11 mouse cellular contexts compared by ENCODE assay signal in the genomic region with DNA sequence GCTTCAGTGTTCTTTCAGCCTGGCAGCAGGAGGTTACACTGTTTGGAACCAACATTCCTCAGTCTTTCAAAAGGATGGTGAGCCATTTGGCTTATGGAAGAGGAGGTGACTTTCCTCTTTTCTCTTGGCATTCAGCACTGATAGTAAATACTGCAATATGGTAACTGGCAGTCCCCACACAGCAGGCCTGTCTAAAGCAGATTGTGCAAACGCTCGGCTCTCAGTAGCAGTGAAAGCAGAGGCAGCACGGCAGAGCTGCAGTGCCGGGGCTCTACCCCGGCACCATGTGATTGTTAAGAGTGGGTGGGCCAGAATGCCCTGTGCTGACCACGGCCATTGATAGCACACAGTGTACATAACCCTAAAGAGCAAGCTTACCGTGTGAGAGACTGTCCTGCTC. TPM values are rescaled to one million over a fixed set of nuclear protein-coding genes. Genes with fewer than 3 reads are reported as not detected.
DNase-seq lines count a peak whose midpoint lies in the region.
"Had no signal": no experiment of that assay in that cellular context is flagged by ENCODE, and none has a peak within 500 bp of the region (broad histone marks: within the 10 kb centered on the region; RNA-seq: fewer than 3 reads in every experiment).

No protein-coding gene starts in this region.

- intact Hi-C loops in left cerebral cortex, postnatal 14 days (cut with DNase I): loop anchor here (2.0 kb wide), 1 partner anchor 50 kb away; no protein-coding TSS in a partner anchor
- intact Hi-C loops in left cerebral cortex, postnatal 4 days (cut with DNase I): no loop called here

- peak; percentile 35 to 43 for DNase-seq in left cerebral cortex, postnatal 14 days (ENCODE audit: low spot score in 2 of 2)
- DNase-seq in left cerebral cortex, postnatal 4 days: no peak
- peak; percentile 19 to 35 for DNase-seq in cerebellum, adult 18-20 months
- peak; percentile 40 for DNase-seq in cerebellum, adult 9-11 months
- DNase-seq in layer of hippocampus, postnatal 14 days (ENCODE audit: low spot score in 2 of 2): peak; percentile 40 to 82
- DNase-seq in spleen, postnatal 4 days (ENCODE audit: low spot score in 2 of 2): no peak
- no peak for DNase-seq in heart, postnatal 4 days
- DNase-seq: adrenal gland, postnatal 10 days; lung, postnatal 36 days; thymus, adult 18-20 months had no signal

RNA-seq across cellular contexts. Expression of gene Tulp1, which starts 41.4 kb away (rescaled TPM):
- under 1 TPM in 1 of 2 experiments, not detected in 1; 0.66 TPM for total RNA-seq in left cerebral cortex, postnatal 14 days (2021)
- under 1 TPM; 0.58 to 0.92 TPM for total RNA-seq in left cerebral cortex, postnatal 4 days (2021)
- not detected for total RNA-seq in layer of hippocampus, postnatal 14 days (2021)
- 1 to 10 TPM; 1.0 to 1.5 TPM for total RNA-seq in heart, postnatal 4 days (2021)
- total RNA-seq: layer of hippocampus, postnatal 25 days had no signal

RNA-seq across cellular contexts. Expression of gene Tead3, which starts 55.9 kb away (rescaled TPM):
- 1 to 10 TPM; 2.4 to 3.3 TPM for total RNA-seq in left cerebral cortex, postnatal 14 days (2021)
- total RNA-seq in left cerebral cortex, postnatal 4 days (2021): 1 to 10 TPM; 5.8 to 6.3 TPM
- 1 to 10 TPM; 5.1 to 5.7 TPM for total RNA-seq in layer of hippocampus, postnatal 14 days (2021)
- total RNA-seq in heart, postnatal 4 days (2021): 10 to 100 TPM; 26.3 to 30.2 TPM

Comparison
In these comparisons a context has a peak if more than half of its experiments do, and no peak if none do; other contexts are left out.
1. DNase-seq: peak in left cerebral cortex, postnatal 14 days (2 of 2), cerebellum, adult 18-20 months (2 of 2), cerebellum, adult 9-11 months (single experiment) and layer of hippocampus, postnatal 14 days (2 of 2); none in left cerebral cortex, postnatal 4 days (single experiment), spleen, postnatal 4 days (0 of 2) and heart, postnatal 4 days (single experiment).